Mouse (Mus musculus): ENCODE data around the gene Dchs1.

DNA sequence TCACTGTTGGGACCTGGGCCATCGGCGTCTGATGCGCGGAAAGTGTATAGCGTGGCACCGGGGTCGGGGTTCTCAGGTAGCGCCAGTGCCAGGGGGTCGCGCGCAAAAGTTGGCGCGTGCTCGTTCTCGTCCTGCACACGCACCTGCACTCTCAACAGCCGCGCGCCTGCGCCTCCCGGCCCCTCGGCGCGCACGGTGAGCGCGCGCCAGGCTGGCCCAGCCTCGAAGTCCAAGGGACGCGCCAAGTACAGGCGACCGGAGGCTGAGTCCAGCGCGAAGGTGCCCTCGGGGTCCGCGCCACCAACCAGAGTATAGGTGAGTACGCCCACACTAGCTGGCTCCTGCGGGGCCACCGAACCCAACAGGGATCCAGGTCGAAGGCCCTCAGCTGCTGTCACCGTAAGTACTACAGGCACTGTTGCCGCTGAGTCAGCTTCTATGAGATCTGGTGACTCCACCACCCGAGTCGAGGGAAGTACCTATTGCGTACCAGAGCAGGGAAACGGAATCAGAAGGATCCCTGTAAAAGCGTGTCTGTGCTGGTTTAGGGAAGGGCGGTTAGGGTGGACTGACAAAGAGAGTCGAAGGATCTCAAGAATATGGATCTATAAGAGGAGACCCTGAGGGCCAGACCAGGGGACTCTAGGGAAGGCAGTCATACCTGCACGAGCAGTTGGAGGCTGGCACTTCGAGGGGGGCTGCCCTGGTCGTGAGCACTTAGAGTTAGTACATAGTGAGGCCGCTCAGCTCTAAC is 24.8 kb downstream of the Dchs1 start:
- TF ChIP-seq POLR2A (IDR thresholded peaks at IDR 0.05; ENCODE audit: borderline replicate concordance, control insufficient read depth, low read depth, low read length): no peak
- TF ChIP-seq CTCF (IDR thresholded peaks at IDR 0.05; ENCODE audit: control insufficient read depth, insufficient read depth, low read length): no peak
